Mouse (Mus musculus) megakaryocyte, embryonic 14.5 days (primary cell): ENCODE measurements around the gene Galm. TPM values are rescaled to one million over a fixed set of nuclear protein-coding genes. Genes with fewer than 3 reads are reported as not detected.
"Not testable (repeated sequence)": the region's sequence is repeated elsewhere in the genome, so short reads cannot be mapped to it uniquely, and the experiment has no call there.

ENCODE experiments used
- H3K27me3 ChIP-seq: replicated peaks from 2 replicates; pipeline ENCODE3; 2012; ENCODE audit warnings: inconsistent platforms
- H3K36me3 ChIP-seq: replicated peaks from 2 replicates; pipeline ENCODE3; 2012; ENCODE audit warnings: low read length, inconsistent platforms, mixed read lengths
- H3K4me1 ChIP-seq: 2 replicates; pipeline ENCODE4 v1.6.1; 2012; ENCODE audit warnings: inconsistent platforms
- H3K4me3 ChIP-seq: replicated peaks from 2 replicates; pipeline ENCODE3; 2012; ENCODE audit warnings: moderate library complexity, mild to moderate bottlenecking, inconsistent platforms
- H3K9me3 ChIP-seq: 2 replicates; pipeline ENCODE4 v1.6.1; 2012; ENCODE audit warnings: inconsistent platforms
- FLI1 ChIP-seq: IDR thresholded peaks from 2 replicates; pipeline ENCODE4 v1.6.1; 2012; ENCODE audit warnings: low read length, inconsistent platforms, mixed read lengths
- GATA1 ChIP-seq: IDR thresholded peaks from 3 replicates; pipeline ENCODE4 v1.6.1; 2012; ENCODE audit warnings: mixed read lengths, low read length, inconsistent platforms, borderline replicate concordance
- polyA plus RNA-seq: library from polyadenylated mRNA; stranded (reverse); fragments of >175 nt; gene quantifications from 2 replicates; pipeline ENCODE4 v1.2.3, GENCODE M21; 2012; ENCODE audit warnings: low replicate concordance; ENCODE audit not compliant: insufficient read depth

The Galm gene
- polyA plus RNA-seq, 1 experiment: 0.17 TPM

DNA sequence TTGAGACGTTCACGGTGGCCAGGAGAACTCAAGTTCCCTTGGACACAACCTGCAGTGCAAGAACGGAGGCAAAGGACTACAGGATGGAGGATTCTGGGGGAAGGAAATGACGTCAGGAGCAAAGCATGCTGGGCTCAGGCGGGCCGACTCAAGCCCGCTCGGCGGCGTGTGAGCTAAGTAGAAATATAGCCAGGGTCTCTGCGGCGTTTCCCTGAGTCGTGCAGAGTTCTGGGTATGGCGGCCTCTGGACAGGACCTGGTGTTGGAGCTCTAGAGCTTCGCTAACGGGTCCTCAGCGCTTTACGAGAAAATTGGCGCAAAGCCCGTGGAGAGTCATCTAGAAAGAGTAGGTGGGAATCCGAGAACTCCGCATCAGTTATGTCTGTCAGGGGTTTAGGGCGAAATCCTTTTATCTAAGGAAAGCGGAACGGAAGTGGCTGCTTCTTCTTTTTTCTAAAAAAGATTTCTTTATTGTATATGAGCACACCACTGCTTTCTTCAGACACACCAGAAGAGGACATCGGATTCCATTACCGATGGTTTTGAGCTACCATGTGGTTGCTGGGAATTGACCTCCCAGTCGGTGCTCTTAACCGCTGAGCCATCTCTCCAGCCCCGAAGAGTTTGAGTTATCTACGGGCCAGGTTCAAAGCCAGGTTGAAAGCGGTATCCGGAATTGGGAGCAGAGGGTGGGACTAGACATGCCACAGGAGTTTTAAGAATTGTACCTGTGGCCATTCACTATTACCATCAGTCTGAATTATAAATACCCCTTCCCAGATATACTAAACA lies 97.2 kb downstream of the Galm start, which contains the start of gene Gemin6:
Gene Gemin6, plus strand, starts transcription at position 116 of the 791 bp plus-strand sequence.
- no peak for TF ChIP-seq GATA1
- no peak for TF ChIP-seq FLI1
- H3K36me3 ChIP-seq: peaks cover 12% of the 10 kb centered on the region
- H3K4me1 ChIP-seq: peaks cover 16% of the 10 kb centered on the region
- H3K27me3 ChIP-seq: peaks cover 2% of the 10 kb centered on the region
- peak within 1 kb of the TSS; percentile 91 for H3K4me3 ChIP-seq
- no peaks in the 10 kb centered on the region for H3K9me3 ChIP-seq

DNA sequence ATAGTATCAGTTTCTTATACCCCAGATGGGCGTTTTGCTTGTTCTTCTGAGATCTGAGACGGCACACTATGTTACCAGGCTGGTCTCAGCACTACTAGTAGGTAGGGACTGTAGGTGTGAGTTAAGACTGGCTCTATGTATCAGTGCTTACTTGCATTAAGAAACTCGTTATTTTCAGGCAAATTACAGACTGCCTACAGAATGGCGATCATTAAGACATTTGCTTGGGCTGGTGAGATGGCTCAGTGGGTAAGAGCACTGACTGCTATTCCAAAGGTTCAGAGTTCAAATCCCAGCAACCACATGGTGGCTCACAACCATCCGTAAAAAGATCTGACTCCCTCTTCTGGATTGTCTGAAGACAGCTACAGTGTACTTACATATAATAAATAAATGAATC lies 97.9 kb downstream of the Galm start:
- H3K4me3 ChIP-seq: peak overlapping the region; percentile 91
- peaks cover 12% of the 10 kb centered on the region for H3K36me3 ChIP-seq
- not testable (repeated sequence) for H3K9me3 ChIP-seq, H3K27me3 ChIP-seq
- H3K4me1 ChIP-seq: peaks cover 16% of the 10 kb centered on the region

DNA sequence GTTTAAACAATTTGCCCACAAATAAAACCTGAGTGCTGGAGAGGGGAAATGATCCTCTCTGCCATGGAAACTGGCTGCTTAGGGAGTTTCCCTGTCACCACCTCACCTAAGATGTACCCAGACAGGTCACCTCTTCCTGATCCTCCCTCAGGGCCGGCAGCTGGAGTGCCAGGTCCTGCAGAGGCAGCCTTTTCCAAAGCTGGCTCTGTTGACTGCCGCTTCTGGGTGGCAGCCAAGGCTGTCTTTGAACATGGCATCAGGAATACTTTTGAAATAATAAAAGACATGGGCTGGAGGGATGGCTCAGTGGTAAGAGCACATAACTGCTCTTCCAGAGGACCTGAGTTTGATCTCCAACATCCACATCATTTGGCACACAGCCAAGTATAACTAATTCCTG lies 102.1 kb downstream of the Galm start:
- Histone ChIP-seq H3K27me3 (no peaks in the 10 kb centered on the region), H3K4me3 (no peak overlapping the region), H3K4me1 (peaks cover 6% of the 10 kb centered on the region; the same call in 1 of the 2 replicates), H3K36me3 (peaks cover 12% of the 10 kb centered on the region), H3K9me3 (no peaks in the 10 kb centered on the region)
- TF ChIP-seq GATA1 (no peak), FLI1 (no peak)

DNA sequence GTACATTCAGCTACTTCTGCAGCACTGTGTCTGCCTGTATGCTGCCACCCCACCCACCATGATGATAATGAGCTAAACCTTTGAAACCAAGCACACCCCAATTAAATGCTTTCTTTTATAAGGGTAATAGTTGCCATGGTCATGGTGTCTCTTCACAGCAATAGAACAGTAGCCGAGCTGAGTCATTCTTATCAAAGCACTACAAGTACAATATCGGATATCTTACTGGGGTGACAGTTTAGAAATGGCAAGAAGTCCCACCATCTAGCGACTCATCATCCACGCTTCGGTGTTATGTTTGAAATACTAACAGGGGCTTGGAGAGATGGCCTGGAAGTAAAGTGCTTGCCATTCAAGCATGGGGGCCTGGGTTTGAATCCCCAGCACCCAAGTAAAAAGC lies 106.6 kb downstream of the Galm start:
- Histone ChIP-seq H3K9me3 (no peaks in the 10 kb centered on the region), H3K4me1 (no peaks in the 10 kb centered on the region; the same call in 1 of the 2 replicates), H3K4me3 (no peak overlapping the region), H3K27me3 (no peaks in the 10 kb centered on the region), H3K36me3 (peaks cover 18% of the 10 kb centered on the region)
- TF ChIP-seq GATA1 (no peak), FLI1 (no peak)

DNA sequence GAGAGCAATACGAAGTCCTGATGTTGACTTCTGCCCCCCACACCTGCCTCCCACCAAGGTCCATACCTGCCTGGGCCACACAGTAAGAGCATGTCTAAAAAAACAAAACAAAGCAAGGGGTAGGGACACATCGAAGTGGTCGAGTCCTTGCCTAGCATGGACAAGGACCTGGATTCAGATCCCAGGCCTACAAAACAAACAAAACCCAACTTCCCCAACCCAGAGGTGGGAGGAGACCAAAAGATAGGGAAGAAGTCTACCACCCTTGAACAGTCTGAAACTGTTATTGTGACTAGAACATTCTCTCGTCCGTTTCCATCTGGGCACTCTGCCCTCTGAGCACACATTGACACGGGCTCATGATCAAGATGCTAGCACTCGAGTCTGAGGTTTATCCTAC lies 107.1 kb downstream of the Galm start:
- Histone ChIP-seq H3K27me3 (no peaks in the 10 kb centered on the region), H3K9me3 (no peaks in the 10 kb centered on the region), H3K36me3 (peaks cover 18% of the 10 kb centered on the region), H3K4me1 (no peaks in the 10 kb centered on the region; the same call in 1 of the 2 replicates), H3K4me3 (no peak overlapping the region)
- TF ChIP-seq GATA1: no peak
- no peak for TF ChIP-seq FLI1

Other genes with a start within 250 kb of the Galm start
- gene Atl2, start 231.3 kb upstream of the Galm start, polyA plus RNA-seq: 1.4 and 1.5 TPM in 2 replicates
- 10.4 and 16.8 TPM in 2 replicates for gene Hnrnpll, start 65.1 kb upstream of the Galm start, polyA plus RNA-seq
- gene Srsf7, start 79.8 kb downstream of the Galm start, polyA plus RNA-seq: 7.3 and 57.6 TPM in 2 replicates
- 0.20 TPM in 1 of 2 replicates, not detected in the other for gene Ttc39d, start 80.0 kb downstream of the Galm start, polyA plus RNA-seq
- gene Gemin6, start 97.0 kb downstream of the Galm start, polyA plus RNA-seq: 0.27 TPM in 1 of 2 replicates, not detected in the other
- 1.6 TPM in 1 of 2 replicates, not detected in the other for gene Morn2, start 162.7 kb downstream of the Galm start, polyA plus RNA-seq
- gene Dhx57, start 163.0 kb downstream of the Galm start, polyA plus RNA-seq: 1.3 and 3.2 TPM in 2 replicates
- gene Arhgef33, start 179.9 kb downstream of the Galm start, polyA plus RNA-seq: not detected in 2 replicates
- 2.7 TPM in 1 of 2 replicates, not detected in the other for gene Gm10190, start 246.1 kb downstream of the Galm start, polyA plus RNA-seq